Mouse (Mus musculus) layer of hippocampus, adult 11-12 months (tissue): ENCODE results near the gene Mast4.
A peak's percentile ranks its signal among the peaks of the same experiment; 100 is the strongest.

ENCODE experiments used
- DNase-seq: peaks from one replicate; pipeline ENCODE4 v3.0.0; 2022; ENCODE audit warnings: low spot score

Gene Mast4

DNA sequence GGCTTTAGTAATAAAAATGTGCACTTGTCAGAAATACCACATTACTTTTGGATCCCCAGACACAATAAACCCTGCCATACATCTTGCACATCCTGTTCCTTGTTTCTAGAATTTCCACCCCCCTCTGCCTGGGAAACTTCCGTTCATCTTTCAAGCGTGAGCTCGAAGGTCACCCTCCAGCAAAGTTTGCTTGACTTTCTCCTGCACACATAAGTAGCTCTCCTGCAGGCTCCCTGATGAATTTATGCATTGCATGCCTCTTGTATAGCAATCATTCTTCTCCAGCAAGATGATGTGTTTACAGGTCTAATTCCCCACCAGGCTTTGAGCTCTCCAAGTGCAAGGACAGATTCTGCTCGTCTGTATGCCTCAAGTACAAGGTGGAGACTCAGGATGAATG, 415.7 kb downstream of the Mast4 start:
- DNase-seq: no peak

DNA sequence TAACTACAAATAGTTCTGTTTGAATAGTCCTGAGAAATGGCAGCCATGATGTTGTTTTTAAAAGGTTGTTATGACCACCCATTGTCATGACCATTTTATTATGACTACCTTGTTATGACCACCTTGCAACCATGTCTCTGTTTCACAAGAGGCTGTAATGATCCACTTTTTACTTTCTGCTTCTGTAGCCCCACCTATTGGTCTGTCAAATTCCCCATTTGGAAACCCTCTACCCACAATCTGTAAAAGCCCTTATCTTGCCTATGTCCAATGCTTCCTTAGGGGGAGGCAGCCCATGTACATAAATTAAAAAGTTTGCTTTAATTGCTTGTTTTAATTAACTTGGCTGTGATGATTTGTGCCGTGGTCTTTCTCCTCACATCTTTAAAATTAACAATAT, 419.0 kb downstream of the Mast4 start:
- no peak for DNase-seq

DNA sequence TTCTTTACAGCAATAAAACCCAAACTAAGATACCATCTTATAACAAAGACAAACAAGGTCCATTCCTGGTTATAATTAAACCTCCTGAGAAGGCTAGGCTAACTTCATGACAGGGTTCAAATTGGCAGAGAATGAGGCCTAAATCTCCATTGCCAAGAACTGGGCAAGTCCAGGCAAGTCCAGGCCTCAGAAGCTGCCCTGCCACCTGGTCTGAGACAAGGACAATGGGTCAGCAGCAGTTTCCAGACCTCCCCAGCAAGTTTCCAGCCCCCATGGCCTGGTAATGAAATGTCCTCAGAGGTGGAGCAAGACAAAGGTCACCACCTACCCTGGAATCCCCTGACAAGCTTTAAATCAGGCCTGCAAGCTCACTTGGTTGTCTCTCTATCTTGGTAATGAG, 419.5 kb downstream of the Mast4 start:
- DNase-seq: no peak

DNA sequence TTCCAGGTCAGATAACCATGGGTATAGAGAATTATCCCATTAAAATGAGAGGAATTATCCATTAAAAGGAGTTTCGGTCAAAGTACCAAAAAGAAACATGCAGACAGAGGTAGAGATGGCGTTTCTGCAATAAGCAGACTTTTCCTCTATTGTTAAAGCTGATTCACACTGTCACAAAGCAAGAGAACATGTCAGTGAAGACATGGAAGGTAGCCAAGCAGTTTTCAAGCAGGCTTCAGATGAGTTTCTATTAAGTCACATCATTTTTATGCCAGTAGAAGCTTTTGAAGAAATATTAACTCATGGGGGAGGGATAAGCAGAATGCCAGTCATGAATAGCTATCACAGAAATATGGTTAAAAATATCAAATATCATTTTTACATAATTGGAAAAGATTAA, 420.4 kb downstream of the Mast4 start:
- DNase-seq: no peak

DNA sequence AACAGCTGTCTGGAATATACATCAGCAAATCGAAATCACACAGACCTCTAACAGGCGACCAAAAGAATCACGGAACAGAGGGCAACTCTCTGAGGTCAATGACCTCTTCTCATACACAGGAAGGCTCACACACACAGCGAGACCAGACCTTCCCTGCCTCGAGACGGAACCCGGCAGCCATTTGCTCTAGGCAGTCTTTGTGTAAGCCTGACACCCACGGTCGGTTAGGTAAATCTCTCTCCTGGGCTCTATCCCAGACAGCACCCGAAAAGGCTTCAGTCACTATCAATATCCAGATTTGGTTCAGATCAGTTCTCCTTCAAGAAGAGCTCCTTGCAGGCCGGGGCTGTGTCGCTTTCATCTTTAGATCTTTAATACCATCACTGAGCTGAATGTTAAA, 421.4 kb downstream of the Mast4 start:
- no peak for DNase-seq

DNA sequence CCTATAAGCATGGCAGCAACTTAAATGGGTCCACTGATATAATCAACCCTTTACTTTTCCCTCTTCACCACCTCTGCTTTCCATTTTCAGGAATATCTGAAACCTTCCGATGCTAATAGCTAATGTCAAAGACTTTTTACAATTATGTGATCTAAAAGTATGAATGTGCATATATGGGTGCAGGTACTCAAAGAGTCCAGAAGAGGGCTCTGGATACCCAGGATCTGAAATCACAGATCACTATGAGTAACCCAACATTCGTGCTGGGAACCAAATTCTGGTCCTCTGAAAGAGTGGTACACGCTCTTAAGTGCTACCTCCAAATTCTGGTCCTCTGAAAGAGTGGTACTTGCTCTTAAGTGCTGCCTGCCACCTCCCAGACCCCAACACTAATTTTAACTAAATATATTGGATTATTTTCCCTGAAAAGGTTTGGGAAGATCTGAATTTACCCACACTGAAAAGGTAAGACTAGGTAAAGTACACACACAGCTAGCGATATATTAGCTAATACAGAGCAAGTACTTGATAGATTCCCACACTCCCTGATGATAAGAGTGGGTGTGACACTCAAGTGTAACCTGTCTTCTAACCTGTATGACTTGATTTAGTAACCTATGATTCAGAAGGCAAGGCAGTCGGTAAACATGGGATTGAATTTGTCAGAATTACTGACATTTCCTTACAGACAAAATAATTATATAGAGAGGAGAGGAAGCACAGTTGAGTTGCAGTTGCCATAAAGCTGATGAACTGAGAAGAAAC, 424.5 kb downstream of the Mast4 start:
- no peak for DNase-seq

DNA sequence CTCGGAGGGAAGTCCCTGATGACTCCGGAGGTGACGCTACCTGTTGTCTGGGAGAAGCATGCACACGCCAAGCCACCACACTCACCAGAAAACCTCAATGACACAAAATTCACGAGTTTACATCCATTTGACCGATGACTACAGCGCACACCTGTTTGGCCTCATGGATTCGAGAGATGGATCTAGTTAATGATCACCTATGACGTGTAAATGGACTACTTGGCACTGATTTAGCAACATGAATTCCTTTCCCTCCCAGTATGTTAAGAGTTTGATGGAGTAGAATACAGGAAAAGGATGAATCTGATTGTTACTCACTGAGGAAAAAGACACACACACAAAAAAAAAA, 427.7 kb downstream of the Mast4 start:
- no peak for DNase-seq

DNA sequence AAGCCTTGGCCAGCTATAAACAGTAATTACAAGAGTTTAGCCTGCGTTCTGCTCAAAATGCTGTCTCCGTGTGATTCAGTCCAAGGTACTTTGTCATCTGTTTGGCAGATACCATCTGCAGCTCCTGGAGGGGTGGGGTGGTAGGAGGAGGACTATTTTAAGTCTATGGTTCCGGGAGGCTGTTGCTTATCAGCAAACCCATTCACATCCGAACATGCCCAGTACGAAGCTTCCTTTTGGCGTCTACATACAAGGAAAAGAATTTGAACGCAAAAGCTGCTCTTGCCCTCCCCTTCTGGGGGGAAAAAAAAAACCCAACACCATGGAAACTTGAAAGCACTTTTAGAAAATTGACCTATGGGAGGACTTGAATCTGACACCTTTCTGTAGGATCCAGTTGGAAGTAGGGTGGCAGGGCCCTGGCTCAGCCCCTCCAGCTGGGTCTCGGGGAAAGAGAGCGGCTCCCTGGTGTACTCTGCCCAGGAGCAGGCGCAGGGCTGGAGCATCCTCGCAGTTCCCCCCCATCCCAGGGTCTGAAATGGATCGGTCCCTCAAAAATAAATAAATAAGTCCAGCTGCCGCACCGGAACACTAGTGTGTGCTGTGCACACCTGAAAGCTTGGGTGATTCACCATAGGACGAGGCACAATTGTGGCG, 428.2 kb downstream of the Mast4 start:
- peak; percentile 83 for DNase-seq

DNA sequence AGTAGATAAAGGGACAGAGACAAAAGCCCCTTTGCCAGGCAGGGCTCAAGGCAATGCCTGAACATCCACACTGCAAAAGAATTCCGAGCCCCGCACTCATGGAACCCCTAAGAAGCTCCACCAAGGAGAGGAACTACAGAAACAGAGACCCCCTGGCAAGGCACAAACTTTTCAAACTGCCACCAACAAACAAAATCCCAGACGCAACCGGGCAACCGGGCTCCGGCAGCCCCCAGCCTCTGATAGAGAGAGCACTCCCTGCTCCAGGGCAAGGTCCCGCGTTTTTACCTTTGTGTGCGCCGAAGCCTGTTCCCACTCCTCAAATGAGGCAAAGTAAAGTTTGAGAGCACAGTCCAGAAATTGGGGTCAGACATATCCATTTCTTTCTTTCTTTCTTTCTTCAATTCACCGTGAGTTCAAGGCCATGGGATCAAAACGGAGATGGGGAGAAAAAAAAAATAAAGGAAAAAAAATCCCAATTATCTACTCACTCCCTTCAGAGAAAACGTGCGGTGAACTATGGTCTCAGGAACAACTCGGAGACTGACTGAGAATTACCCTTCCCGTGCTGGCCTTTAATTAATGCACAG, 428.8 kb downstream of the Mast4 start:
- DNase-seq: no peak

DNA sequence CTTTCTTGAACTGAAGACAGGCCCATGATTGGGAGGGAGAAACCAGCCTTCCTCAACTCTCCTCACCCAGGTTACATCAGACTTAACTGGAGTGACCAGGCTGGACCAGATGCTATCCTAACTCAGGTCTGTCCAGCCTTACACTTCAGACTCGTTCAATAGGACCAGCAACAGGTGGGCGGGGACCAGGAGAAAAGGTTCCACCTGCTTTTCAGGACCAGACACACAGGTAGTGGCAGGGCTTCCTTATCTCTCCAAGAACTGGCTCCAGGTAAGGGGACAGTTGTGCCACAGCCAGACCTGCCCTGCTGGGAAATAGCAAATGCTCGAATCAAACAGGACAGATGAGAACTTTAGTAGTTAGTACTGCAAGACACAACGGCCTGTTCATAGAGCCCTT, 430.6 kb downstream of the Mast4 start:
- DNase-seq: no peak

DNA sequence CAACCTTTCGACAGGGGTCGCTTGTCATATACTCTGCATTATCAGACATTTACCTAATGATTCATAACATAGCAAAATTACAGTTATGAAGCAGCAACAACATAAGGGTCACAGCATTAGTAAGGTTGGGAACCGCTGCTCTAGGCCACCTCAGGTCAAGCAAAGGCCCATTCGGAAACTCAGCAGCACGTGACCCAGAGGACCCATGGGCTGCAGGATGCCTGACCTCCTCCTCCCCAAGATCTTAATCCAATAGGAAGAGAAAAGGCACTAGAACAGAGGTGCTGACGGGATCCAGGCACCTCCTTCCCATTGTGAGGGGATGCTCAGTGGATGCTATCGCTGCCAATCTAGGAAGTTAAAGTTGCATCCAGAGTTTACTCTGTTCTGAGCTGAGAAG, 432.2 kb downstream of the Mast4 start:
- DNase-seq: no peak

DNA sequence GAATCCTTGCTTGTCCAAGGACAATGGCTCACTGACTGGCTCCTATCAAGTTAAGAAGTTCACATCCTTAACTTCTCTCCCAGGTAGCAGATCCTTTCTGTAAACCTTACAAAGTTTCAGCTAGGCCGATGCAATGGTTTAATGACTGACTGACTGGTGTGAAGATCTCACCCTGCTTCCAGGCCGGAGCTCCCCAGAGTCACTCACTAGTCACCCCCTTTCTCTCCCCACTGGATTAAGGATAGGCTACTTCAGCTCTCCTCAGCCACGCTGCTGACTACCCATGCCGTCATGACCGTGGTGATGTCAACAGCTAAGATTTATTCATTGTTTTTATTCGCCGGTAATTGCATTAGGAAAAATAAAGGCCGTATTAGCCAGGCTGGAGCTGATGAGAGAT, 433.8 kb downstream of the Mast4 start:
- no peak for DNase-seq

DNA sequence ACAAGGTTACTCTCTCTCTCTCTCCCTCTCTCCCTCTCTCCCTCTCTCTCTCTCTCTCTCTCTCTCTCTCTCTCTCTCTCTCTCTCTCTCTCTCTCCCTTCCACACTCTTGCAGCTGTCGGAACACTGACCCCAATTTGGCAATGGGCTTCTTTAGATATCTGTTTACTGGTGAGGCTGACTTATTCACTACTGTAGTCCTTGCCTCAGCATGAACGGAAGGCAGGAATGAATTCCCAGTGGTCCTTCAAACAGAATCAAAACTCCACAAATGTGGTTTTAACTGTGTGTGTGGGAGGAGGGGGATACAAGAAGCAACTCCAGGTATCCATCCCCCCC, 434.2 kb downstream of the Mast4 start:
- no peak for DNase-seq

DNA sequence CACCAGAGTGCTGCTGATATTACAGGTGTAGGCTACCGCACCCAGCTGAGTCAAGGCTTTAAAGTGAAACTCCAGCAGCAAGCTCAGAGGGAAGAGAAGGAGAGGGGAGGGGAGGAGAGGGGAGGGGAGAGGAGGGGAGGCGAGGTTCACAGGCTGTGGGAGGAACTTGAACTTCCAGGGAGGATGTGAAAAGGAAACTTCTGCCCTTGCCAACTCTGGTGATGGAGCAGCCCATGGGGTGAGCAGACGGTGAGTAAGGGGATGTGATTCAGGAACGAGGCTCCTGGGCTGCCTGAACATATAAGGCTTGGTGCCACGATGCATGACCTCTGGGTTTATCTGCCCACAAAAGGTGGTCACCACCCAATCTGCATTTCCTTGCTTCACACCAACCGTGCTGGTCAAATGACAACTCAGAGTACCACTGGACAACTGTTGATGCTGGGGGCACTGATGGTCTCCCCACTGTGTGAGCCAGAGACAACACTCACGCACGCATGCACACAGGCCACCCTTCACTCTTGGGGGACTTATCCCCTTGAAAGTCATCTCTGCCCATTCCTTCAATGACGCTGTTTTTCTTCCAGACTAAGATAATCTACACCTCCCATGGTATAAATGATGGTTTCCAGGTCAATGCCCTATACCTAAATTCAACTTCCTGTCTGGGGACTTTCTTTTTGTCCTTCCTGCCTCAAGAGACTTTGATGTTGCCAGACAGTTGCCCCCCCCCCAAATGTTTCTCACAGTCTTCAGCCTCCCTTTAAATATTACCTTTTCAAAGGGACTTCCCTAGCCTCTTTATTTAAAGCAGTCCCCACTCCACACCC, 434.8 kb downstream of the Mast4 start:
- no peak for DNase-seq

DNA sequence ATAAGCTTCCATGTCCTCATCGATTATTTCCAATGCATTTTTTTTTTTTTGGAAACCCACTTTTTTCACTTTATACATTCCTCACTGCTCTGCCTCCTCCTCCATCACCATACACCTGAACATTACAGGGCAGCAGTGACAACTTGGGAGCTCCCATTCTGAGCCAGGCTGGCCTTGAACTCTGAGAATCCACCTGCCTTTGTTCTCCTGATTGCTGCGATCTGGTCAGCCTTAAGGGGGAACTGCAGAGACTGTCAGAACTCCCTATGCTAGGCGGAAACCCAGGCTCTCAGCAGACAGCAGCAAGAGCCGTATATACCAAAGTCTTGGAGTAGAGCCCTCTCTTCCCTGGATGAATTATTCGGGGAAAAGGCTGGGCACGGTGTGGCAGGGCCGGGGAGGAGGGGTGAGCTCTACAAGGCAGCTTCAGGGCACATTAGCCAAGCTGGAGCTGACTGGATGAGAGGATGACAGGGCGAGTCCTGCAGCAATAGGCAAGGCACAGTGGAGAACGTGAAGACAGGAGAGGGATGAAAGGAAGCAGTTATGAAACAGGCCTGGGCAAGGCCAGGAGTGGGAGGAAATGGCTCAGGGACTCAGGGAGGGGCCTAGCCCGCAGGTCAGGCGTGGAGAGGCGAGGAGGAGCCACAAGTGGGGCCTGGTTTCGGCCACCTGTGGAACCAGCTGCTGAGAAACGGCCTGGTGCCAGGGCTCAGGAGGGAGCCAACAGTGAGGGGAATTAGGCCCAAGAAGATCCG, 435.7 kb downstream of the Mast4 start:
- DNase-seq: no peak

DNA sequence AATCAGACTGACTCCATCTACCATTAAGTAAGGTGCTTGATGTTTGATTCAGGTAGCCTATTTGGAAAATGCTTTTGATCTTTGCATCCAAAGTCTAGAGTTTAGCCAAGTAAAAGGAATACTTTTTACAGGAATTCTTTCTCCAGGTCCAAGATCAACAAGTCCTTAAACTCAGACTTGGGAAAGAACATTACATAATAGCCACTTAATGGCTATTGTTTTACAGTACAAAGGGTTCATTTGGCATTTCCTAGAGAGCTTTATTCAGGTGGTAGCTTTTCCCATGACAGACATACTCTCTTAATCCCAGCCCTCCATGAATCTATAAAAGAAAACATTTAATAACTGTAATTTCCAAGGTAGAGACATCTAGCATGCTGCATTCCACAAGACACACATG, 438.0 kb downstream of the Mast4 start:
- no peak for DNase-seq

DNA sequence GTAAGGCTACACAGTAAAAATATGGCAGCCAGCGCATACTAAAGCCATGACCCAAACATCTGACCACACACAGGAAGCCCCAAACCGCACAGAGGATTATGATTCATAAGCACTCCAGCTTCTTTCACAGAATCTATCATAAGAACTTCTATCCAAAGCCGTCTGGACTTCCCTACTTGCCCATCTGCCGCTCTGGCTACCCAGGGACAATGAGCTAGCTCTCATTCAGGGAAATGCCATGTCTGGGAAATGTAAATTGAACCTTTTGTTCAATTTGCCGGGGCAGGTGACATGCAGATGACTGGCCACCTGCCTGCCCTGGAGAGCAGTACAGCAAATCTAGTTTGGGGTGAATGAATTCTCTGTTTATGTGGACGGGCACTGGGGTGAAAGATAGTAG, 438.4 kb downstream of the Mast4 start:
- DNase-seq: no peak

DNA sequence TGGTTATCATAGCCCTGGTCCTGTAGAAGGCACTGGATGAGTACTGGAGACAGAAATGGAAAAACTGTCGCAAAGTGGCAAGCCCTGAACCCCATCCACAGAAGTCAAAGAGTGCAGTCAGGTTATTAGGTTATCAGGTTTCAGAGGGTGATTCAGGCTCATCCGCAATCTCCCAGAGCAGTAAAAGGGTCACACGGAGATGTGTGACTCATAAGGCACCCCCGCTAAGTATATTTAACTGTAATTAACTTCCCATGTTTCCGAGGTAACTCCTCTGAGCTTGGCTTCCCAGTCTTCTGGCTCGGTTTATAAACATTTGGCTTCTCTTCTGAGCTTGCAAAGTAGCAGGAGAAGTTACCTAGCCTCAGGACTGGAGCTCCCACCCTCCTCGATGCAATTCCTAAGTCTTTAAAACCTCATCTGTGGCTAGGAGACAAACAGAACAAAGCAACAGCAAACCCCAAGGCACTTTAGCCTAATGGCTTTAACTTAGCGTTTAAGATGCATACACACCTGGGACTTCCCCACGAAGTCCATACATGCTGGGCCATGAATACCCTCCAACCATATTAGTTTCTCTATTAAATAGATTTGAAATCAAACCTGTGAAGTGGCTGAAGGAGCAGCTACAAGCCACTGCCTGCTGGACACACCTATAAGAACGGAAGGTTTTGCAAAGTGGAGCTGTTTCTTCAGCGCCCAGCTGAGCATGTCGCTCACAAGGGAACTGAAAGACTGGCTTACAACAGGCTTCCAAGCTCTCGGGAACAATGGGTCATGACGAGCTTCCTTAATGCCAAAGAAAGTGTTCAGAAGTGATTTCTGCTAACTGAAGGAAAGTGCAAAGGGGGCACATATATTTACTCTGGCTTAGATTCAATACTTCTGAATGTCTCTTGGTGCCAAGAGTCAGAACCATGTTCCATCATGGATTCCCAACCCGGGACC, 439.7 kb downstream of the Mast4 start:
- DNase-seq: no peak

DNA sequence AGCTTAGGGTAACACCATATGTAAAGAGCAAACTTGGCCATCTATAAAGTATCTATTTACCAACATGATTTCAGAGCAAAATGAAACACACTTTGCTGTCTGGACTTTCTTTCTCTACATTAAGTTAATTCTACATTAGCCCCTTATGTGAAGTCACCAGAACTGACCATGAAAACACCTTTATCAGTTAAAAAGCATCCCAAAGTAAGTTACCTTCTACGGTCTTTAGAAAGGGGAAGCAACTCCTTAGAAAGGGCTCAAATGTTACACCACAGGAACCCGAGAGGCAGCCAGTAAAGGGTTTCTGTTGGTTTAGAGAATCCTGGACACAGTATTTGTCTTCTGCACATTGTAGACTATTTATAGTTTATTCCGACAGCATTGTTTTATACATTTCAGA, 441.5 kb downstream of the Mast4 start:
- no peak for DNase-seq

DNA sequence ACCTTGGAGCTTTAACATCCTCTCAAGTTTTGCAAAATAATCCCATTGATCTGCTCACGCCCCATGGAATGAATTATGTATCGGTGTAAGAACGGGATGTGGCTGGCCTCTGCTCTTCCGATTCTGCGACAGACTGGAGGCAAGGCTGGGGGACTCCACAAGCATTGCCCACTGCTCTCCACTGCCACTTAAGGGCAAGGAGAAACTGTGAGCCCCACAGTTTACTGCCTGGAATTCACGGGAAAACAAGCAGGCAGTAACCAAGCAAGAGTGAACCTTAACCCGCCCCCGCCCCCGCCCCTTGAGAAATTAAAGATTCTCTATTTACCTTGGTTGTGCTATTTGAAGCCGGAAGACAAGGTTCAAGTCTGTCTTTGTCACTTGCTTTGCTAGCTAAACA, 444.3 kb downstream of the Mast4 start:
- no peak for DNase-seq

DNA sequence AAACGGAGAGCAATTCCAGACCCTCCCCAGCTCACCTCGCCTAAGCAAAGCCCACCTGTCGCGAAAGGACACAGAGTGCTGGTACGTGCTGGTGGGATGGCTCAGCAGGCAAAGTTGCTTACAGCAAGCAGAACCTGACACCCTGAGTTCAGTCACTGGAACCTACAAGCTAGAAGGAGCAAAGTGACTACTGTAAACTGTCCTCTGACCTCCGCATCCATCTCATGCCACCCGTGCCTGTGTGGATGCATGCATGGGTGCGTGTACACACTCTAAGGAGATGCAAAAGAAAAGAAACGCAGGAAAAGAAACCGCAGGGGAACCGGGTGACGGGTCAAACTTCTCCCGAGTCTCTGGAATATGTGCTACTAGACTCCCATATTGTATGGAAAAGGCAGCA, 444.8 kb downstream of the Mast4 start:
- no peak for DNase-seq
